Mouse (Mus musculus): ENCODE measurements around the gene Ddx54.

GRCm38 (mm10) chr5:120563914-120564311, 48.6 kb upstream of the Ddx54 start:
- TF ChIP-seq POLR2A (IDR thresholded peaks at IDR 0.05; ENCODE audit: insufficient read depth, low read length): no peak
- TF ChIP-seq CTCF (IDR thresholded peaks at IDR 0.05; ENCODE audit: low read depth, low read length): no peak
- TF ChIP-seq EP300 (IDR thresholded peaks at IDR 0.05; ENCODE audit: insufficient read depth, low read depth, low read length): no peak

Measured in ES-Bruce4 (cell line).